19 mouse cellular contexts compared by ENCODE assay signal in the genomic region with DNA sequence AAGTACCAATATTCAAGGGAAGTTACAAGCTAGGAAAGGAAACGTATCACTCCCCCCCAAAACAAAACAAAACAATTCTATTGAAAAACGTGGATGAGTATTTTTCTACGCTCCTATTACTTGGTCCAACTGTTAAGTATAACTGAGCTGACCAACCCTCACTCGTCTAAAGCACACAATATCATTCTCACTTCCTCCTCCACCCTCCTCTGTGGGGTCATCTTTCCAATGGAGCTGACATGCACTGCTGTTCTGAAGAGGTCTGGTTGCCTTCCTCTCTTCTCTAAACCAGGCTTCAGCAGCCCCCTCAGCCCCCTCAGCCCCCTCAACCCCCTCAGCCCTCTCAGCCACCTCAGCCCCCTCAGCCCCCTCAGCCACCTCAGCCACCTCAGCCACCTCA. TPM values are rescaled to one million over a fixed set of nuclear protein-coding genes. Genes with fewer than 3 reads are reported as not detected.
"Had no signal": no experiment of that assay in that cellular context is flagged by ENCODE, and none has a peak within 500 bp of the region (broad histone marks: within the 10 kb centered on the region; RNA-seq: fewer than 3 reads in every experiment).

No protein-coding gene starts in this region.

- H3K27ac ChIP-seq: liver, embryonic 14.5 days; midbrain, embryonic 10.5 days; midbrain, embryonic 12.5 days; neural tube, embryonic 13.5 days; neural tube, embryonic 15.5 days had no signal

- H3K9ac ChIP-seq: liver, embryonic 14.5 days; lung, embryonic 14.5 days; midbrain, embryonic 12.5 days; neural tube, embryonic 13.5 days; neural tube, embryonic 15.5 days had no signal

- DNase-seq: lung, adult 18-20 months; lung, embryonic 14.5 days; lung, postnatal 10 days; lung, postnatal 4 days; midbrain, embryonic 14.5 days; retina, postnatal 1 day; right cerebral cortex, adult 18-20 months; right cerebral cortex, postnatal 25 days; thymus, adult 18-20 months; thymus, postnatal 14 days; thymus, postnatal 4 days had no signal

- H3K4me3 ChIP-seq: midbrain, embryonic 10.5 days; midbrain, embryonic 12.5 days; myocyte; neural tube, embryonic 13.5 days; neural tube, embryonic 15.5 days had no signal

- H3K9me3 ChIP-seq: midbrain, embryonic 10.5 days; midbrain, embryonic 12.5 days; neural tube, embryonic 13.5 days; neural tube, embryonic 15.5 days had no signal

- H3K36me3 ChIP-seq: midbrain, embryonic 10.5 days; midbrain, embryonic 12.5 days; neural tube, embryonic 13.5 days; neural tube, embryonic 15.5 days had no signal

- H3K4me2 ChIP-seq: lung, embryonic 14.5 days; midbrain, embryonic 12.5 days; neural tube, embryonic 13.5 days; neural tube, embryonic 15.5 days had no signal

- H3K27me3 ChIP-seq: neural tube, embryonic 13.5 days; neural tube, embryonic 15.5 days had no signal

- H3K4me1 ChIP-seq: midbrain, embryonic 12.5 days; neural tube, embryonic 13.5 days; neural tube, embryonic 15.5 days had no signal

- ATAC-seq: midbrain, embryonic 16.5 days had no signal

RNA-seq across cellular contexts. Expression of a gene that starts 33.6 kb away (rescaled TPM):
- total RNA-seq: megakaryocyte-erythroid progenitor cell, adult 5-6 weeks had no signal
